Mouse (Mus musculus): ENCODE data around the gene Mta2. TPM values are rescaled to one million over a fixed set of nuclear protein-coding genes. Genes with fewer than 3 reads are reported as not detected.
A peak's percentile ranks its signal among the peaks of the same experiment; 100 is the strongest.

The Mta2 gene
- polyA plus RNA-seq, 1 experiment from 2014 or later = 29.1 TPM

DNA sequence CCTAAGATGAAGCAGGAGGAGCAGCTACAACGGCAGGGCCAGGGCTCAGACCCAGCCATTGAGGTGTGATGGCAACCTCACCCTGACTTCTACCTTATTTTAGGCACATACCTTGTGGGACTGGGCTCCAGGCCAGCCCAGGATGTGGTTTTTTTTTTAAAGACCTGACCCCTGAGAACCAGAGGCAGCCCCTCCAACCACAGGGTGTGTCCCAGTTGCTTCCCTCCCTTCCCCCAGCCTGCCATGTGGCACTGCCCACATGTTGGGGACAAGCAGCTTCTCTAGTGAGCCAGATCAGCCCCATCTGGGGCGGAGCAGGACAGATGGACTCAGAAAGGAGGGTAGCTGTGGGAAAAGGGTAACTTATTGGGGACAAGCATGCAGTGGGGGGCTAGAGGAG is 14.9 kb upstream of the Mta2 start:
- 95% methylated on average over 2 of the region's 2 CpGs for WGBS
- Histone ChIP-seq H3K4me1 (ENCODE audit: control insufficient read depth, insufficient read depth, low read length) (peaks cover 5% of the 10 kb centered on the region; the same call in 1 of the 2 replicates), H3K4me3 (ENCODE audit: low read depth, low read length) (no peak overlapping the region), H3K4me2 (ENCODE audit: low read depth, low read length) (no peak overlapping the region), H3K27me3 (ENCODE audit: control insufficient read depth, insufficient read depth, low read length) (no peaks in the 10 kb centered on the region), H3K9me3 (ENCODE audit: control insufficient read depth, low read length) (no peaks in the 10 kb centered on the region), H3K36me3 (ENCODE audit: control insufficient read depth, insufficient read depth, low read length) (peaks cover 9% of the 10 kb centered on the region; the same call in 1 of the 2 replicates), H3K27ac (ENCODE audit: low read depth, low read length) (no peak overlapping the region), H3K9ac (replicated peaks; ENCODE audit: low read depth, low read length) (no peak overlapping the region)
- ATAC-seq (ENCODE audit: low read depth) = no peak

DNA sequence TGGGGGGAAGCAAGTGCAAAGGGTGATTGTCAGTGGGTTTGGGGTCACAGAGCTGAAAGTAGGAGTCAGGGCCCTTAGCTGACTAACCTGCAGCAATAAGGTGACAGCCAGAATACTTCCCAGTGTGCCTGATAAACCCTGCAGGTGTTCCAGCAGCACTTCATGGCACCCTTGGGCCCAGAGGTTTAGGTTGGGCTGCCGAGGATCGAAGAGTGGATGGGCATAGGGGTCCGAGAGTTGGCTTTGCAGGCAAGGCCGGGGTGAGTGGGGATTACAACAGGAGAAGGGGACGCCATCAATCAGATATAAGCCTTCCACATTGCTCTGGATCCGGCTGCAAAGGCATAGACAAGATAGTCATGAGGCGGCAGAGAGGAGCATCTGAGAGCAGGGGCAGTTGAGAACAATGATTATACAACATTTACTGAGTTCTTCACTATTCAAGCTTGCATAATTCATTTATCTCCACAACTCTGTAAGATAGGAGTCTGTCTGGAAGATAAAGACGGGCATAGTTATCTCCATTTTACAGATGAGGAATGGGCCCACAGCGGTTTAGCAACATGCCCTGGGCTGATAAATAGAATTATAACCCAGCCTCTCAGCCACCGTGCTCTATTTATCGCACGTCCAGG is 13.7 kb upstream of the Mta2 start:
- 91% methylated on average over 12 of the region's 12 CpGs for WGBS
- no peak overlapping the region for H3K4me3 ChIP-seq (ENCODE audit: low read depth, low read length)
- no peak overlapping the region for H3K4me2 ChIP-seq (ENCODE audit: low read depth, low read length)
- ATAC-seq (ENCODE audit: low read depth) = no peak
- peaks cover 8% of the 10 kb centered on the region; the same call in 1 of the 2 replicates for H3K36me3 ChIP-seq (ENCODE audit: control insufficient read depth, insufficient read depth, low read length)
- H3K9me3 ChIP-seq (ENCODE audit: control insufficient read depth, low read length) = no peaks in the 10 kb centered on the region
- no peak overlapping the region for H3K9ac ChIP-seq (replicated peaks; ENCODE audit: low read depth, low read length)
- H3K4me1 ChIP-seq (ENCODE audit: control insufficient read depth, insufficient read depth, low read length) = 0 out of 2 replicates have a peak, but pooled peaks cover 3% of the 10 kb centered on the region
- H3K27ac ChIP-seq (ENCODE audit: low read depth, low read length) = no peak overlapping the region
- H3K27me3 ChIP-seq (ENCODE audit: control insufficient read depth, insufficient read depth, low read length) = no peaks in the 10 kb centered on the region

DNA sequence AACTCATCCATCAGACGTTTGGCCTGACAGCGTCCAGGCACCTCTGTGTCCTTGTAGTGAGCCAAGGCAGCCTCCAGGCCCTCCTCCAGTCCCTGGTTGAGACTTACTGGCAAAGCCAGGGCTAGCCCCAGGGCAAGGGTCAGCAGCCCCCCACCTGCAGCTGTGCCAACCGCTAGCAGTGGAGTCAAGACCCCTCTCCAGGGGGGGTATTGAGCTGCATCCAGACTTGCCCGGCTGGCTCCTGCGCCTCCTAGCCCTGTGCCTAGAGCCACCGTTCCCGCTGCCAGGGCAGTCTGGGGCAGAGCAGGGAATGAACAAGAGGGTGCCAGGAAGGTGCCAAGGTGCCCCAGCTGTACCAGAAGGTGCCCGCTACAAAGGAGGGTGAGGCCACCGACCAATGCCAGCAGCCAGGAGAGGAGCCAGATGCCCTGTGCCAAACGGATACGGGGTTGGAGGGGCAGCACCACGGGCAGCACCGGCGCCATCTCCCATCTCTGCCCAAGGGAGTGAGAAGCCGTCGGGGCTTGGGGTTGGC is 12.9 kb upstream of the Mta2 start:
- H3K4me1 ChIP-seq (ENCODE audit: control insufficient read depth, insufficient read depth, low read length) = 0 out of 2 replicates have a peak, but pooled peaks cover 3% of the 10 kb centered on the region
- no peaks in the 10 kb centered on the region for H3K27me3 ChIP-seq (ENCODE audit: control insufficient read depth, insufficient read depth, low read length)
- peak; percentile 23; the same call in 1 of the 2 replicates for ATAC-seq (ENCODE audit: low read depth)
- WGBS = 19% methylated on average over 16 of the region's 16 CpGs
- peak overlapping the region; percentile 64 for H3K4me2 ChIP-seq (ENCODE audit: low read depth, low read length)
- H3K9me3 ChIP-seq (ENCODE audit: control insufficient read depth, low read length) = no peaks in the 10 kb centered on the region
- H3K36me3 ChIP-seq (ENCODE audit: control insufficient read depth, insufficient read depth, low read length) = peaks cover 8% of the 10 kb centered on the region; the same call in 1 of the 2 replicates
- H3K4me3 ChIP-seq (ENCODE audit: low read depth, low read length) = peak overlapping the region; percentile 48
- no peak overlapping the region for H3K27ac ChIP-seq (ENCODE audit: low read depth, low read length)
- H3K9ac ChIP-seq (replicated peaks; ENCODE audit: low read depth, low read length) = peak overlapping the region; percentile 21; the same call in 1 of the 2 replicates

DNA sequence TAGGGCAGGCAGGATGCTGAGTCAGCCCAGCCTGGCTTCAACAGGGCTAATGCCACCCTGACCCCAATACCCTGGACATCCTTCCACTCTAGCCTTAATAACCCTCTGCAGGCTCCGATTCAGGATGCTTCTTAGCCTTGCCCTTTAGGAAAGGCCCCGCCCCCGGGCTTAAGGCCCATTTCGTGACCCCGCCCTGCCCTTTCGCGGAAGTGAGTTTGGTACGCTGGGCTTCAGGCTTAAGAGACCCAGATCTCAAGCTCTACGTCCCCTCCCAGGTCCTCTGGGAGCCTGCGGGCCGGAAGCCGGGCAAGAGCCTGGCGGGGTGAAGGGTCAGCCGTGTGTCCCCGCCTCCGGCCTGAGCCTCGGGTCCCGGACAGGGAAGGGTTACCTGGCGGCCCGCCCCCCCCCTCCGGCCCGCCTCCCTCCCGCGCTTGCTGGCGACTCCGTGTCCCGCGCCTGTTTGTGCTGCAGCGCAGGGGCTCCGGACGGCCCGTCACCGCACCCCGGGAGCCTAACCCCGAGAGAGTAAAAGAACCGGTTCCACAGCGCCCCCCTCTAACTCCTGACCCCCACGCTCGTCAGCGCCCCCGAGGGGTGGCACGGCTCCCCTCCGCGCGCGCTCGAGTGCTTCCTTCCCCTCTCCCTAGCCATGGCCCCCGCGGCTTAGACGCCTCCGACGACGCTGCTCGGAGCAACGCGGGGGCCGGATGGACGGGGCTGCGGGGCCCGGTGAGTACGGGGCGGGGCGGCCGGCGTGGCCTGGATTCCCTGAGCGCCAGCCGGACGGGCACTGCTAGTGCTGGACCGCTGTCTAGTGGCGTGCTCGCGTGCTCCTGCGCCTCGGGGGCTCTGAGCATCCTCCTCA is 12.2 kb upstream of the Mta2 start, which contains the start of the genes Rom1 and Eml3:
Rom1 (minus strand) TSS at position 133 of the 865 bp plus-strand sequence.
Eml3 (plus strand) TSS at position 329 of the 865 bp plus-strand sequence.
- peaks cover 8% of the 10 kb centered on the region; the same call in 1 of the 2 replicates for H3K36me3 ChIP-seq (ENCODE audit: control insufficient read depth, insufficient read depth, low read length)
- H3K9ac ChIP-seq (replicated peaks; ENCODE audit: low read depth, low read length) = peak within 1 kb of the TSS; percentile 58
- no peaks in the 10 kb centered on the region for H3K9me3 ChIP-seq (ENCODE audit: control insufficient read depth, low read length)
- 0 out of 2 replicates have a peak, but pooled peaks cover 3% of the 10 kb centered on the region for H3K4me1 ChIP-seq (ENCODE audit: control insufficient read depth, insufficient read depth, low read length)
- WGBS = 1% methylated on average over 67 of the region's 74 CpGs
- no peak within 1 kb of the TSS for H3K27ac ChIP-seq (ENCODE audit: low read depth, low read length)
- ATAC-seq (ENCODE audit: low read depth) = peak; percentile 50
- H3K27me3 ChIP-seq (ENCODE audit: control insufficient read depth, insufficient read depth, low read length) = no peaks in the 10 kb centered on the region
- peak within 1 kb of the TSS; percentile 48 for H3K4me3 ChIP-seq (ENCODE audit: low read depth, low read length)
- peak within 1 kb of the TSS; percentile 64 for H3K4me2 ChIP-seq (ENCODE audit: low read depth, low read length)

DNA sequence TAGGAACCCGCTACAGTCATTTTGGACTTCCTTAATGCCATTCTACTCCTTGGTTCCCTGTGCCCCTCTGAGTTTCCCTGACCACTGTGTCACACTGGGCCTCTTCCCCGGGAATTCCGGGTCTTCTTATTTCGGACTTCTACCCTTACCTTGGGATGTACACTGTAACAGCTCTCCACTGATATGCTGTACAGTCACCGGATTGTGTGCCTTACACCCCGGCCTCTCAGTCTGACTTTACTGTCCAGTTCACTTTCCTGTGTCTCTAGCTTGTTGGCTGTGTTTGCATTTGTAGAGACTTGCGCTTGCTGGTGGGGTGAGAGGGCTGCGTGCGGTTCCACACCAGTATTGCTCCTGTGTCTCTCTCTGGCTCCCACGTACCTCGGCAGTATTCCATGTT is 11.6 kb upstream of the Mta2 start:
- no peak for ATAC-seq (ENCODE audit: low read depth)
- Histone ChIP-seq H3K4me1 (ENCODE audit: control insufficient read depth, insufficient read depth, low read length) (0 out of 2 replicates have a peak, but pooled peaks cover 3% of the 10 kb centered on the region), H3K4me3 (ENCODE audit: low read depth, low read length) (peak overlapping the region; percentile 48), H3K27ac (ENCODE audit: low read depth, low read length) (no peak overlapping the region), H3K36me3 (ENCODE audit: control insufficient read depth, insufficient read depth, low read length) (peaks cover 8% of the 10 kb centered on the region; the same call in 1 of the 2 replicates), H3K9ac (replicated peaks; ENCODE audit: low read depth, low read length) (peak overlapping the region; percentile 58), H3K4me2 (ENCODE audit: low read depth, low read length) (peak overlapping the region; percentile 64), H3K27me3 (ENCODE audit: control insufficient read depth, insufficient read depth, low read length) (no peaks in the 10 kb centered on the region), H3K9me3 (ENCODE audit: control insufficient read depth, low read length) (no peaks in the 10 kb centered on the region)
- WGBS = 11% methylated on average over 11 of the region's 11 CpGs

DNA sequence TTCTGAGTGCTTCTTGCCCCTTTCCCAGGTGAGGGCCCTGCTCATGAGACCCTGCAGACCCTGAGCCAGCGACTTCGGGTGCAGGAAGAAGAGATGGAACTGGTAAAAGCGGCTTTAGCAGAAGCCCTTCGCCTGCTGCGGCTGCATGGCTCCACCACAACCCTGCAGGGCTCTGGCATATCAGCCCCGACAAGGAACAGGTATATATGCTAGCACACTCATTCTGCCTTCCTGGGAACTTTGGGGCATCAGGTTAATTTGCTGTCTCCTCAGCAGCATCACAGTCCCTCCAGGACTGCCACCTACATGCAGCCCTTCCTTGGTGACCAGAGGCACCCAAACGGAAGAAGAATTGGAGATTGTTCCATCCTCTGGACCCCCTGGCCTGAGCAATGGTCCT is 10.9 kb upstream of the Mta2 start:
- 88% methylated on average over 7 of the region's 7 CpGs for WGBS
- no peak overlapping the region for H3K4me3 ChIP-seq (ENCODE audit: low read depth, low read length)
- peaks cover 8% of the 10 kb centered on the region; the same call in 1 of the 2 replicates for H3K36me3 ChIP-seq (ENCODE audit: control insufficient read depth, insufficient read depth, low read length)
- 0 out of 2 replicates have a peak, but pooled peaks cover 3% of the 10 kb centered on the region for H3K4me1 ChIP-seq (ENCODE audit: control insufficient read depth, insufficient read depth, low read length)
- no peak overlapping the region for H3K9ac ChIP-seq (replicated peaks; ENCODE audit: low read depth, low read length)
- H3K9me3 ChIP-seq (ENCODE audit: control insufficient read depth, low read length) = no peaks in the 10 kb centered on the region
- no peaks in the 10 kb centered on the region for H3K27me3 ChIP-seq (ENCODE audit: control insufficient read depth, insufficient read depth, low read length)
- H3K27ac ChIP-seq (ENCODE audit: low read depth, low read length) = no peak overlapping the region
- ATAC-seq (ENCODE audit: low read depth) = no peak
- H3K4me2 ChIP-seq (ENCODE audit: low read depth, low read length) = no peak overlapping the region; the same call in 1 of the 2 replicates

DNA sequence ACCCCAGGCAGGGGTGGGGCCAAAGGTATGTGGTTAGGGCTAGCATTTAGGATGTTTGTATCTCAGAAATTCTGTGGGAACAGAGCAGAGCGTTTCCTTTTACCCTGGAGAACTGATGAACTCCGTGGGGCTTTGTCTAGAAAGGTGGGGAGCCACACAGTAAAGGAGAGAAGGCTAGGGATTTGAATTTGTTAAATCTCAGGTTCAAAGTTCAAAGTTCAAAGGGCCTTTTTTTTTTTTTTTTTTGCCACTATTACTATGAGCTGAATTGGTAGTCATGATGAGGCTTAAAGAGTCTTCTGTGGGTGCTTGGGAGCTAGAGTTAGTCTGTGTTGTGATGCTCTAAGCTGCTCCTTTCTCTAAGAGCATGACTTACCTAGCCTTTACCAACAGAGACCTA is 4.9 kb upstream of the Mta2 start:
- WGBS = 85% methylated on average over 2 of the region's 2 CpGs
- no peak overlapping the region for H3K9ac ChIP-seq (replicated peaks; ENCODE audit: low read depth, low read length)
- H3K4me2 ChIP-seq (ENCODE audit: low read depth, low read length) = no peak overlapping the region
- no peaks in the 10 kb centered on the region for H3K27me3 ChIP-seq (ENCODE audit: control insufficient read depth, insufficient read depth, low read length)
- H3K4me3 ChIP-seq (ENCODE audit: low read depth, low read length) = no peak overlapping the region
- no peak overlapping the region for H3K27ac ChIP-seq (ENCODE audit: low read depth, low read length)
- no peak for ATAC-seq (ENCODE audit: low read depth)
- peaks cover 6% of the 10 kb centered on the region for H3K4me1 ChIP-seq (ENCODE audit: control insufficient read depth, insufficient read depth, low read length)
- H3K36me3 ChIP-seq (ENCODE audit: control insufficient read depth, insufficient read depth, low read length) = no peaks in the 10 kb centered on the region
- H3K9me3 ChIP-seq (ENCODE audit: control insufficient read depth, low read length) = no peaks in the 10 kb centered on the region

DNA sequence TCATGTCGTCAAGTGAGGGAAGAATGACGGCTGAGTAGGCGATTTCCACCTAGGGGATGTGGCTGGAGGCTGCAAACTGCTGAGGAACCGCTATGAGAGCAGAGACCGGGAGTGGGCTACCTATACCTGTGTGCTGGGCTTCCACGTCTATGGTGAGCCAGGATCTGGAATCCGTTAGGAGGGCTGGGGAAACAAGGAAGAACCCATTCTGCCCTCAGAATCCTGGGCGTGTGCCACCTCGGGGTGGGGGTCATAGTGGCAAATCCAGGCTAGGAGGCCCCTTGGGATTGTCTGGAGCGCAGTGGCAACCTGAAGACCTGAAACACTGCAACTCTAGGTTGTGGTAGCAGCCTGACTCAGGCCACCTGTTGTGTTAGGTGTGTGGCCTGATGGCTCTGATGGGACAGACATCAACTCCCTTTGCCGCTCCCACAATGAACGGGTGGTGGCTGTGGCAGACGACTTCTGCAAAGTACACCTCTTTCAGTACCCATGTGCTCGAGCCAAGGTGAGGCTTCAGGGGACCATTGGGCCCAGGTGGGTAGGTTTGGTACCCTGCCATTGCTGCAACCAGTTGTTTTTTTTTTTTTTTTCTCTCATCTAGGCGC is 1.0 kb upstream of the Mta2 start:
- Histone ChIP-seq H3K27ac (ENCODE audit: low read depth, low read length) (no peak overlapping the region), H3K36me3 (ENCODE audit: control insufficient read depth, insufficient read depth, low read length) (peaks cover 7% of the 10 kb centered on the region), H3K4me1 (ENCODE audit: control insufficient read depth, insufficient read depth, low read length) (peaks cover 20% of the 10 kb centered on the region), H3K9ac (replicated peaks; ENCODE audit: low read depth, low read length) (peak overlapping the region; percentile 95; the same call in 1 of the 2 replicates), H3K27me3 (ENCODE audit: control insufficient read depth, insufficient read depth, low read length) (no peaks in the 10 kb centered on the region), H3K9me3 (ENCODE audit: control insufficient read depth, low read length) (no peaks in the 10 kb centered on the region), H3K4me3 (ENCODE audit: low read depth, low read length) (peak overlapping the region; percentile 95), H3K4me2 (ENCODE audit: low read depth, low read length) (peak overlapping the region; percentile 65; the same call in 1 of the 2 replicates)
- 75% methylated on average over 15 of the region's 15 CpGs for WGBS
- no peak for ATAC-seq (ENCODE audit: low read depth)
